Mouse (Mus musculus) E14TG2a.4 (cell line): ENCODE measurements around the gene Efna5.

Experiments
- CTCF ChIP-seq: conservative IDR thresholded peaks from 2 replicates; pipeline ENCODE4 v1.5.1; 2014; ENCODE audit warnings: low read length
- NANOG ChIP-seq: IDR thresholded peaks from 2 replicates; pipeline ENCODE4 v1.6.1; 2014; ENCODE audit warnings: borderline replicate concordance, low read length, mixed read lengths

- TF ChIP-seq CTCF (no peak), NANOG (no peak)
Measured at GRCm38 (mm10) chr17:62881176-62881790, at the start of gene Efna5.
